Mouse (Mus musculus): ENCODE measurements around the gene Gpr107. TPM values are rescaled to one million over a fixed set of nuclear protein-coding genes. Genes with fewer than 3 reads are reported as not detected.

Gene Gpr107
- polyA plus RNA-seq, 1 experiment from 2014 or later, result 28.7 TPM

DNA sequence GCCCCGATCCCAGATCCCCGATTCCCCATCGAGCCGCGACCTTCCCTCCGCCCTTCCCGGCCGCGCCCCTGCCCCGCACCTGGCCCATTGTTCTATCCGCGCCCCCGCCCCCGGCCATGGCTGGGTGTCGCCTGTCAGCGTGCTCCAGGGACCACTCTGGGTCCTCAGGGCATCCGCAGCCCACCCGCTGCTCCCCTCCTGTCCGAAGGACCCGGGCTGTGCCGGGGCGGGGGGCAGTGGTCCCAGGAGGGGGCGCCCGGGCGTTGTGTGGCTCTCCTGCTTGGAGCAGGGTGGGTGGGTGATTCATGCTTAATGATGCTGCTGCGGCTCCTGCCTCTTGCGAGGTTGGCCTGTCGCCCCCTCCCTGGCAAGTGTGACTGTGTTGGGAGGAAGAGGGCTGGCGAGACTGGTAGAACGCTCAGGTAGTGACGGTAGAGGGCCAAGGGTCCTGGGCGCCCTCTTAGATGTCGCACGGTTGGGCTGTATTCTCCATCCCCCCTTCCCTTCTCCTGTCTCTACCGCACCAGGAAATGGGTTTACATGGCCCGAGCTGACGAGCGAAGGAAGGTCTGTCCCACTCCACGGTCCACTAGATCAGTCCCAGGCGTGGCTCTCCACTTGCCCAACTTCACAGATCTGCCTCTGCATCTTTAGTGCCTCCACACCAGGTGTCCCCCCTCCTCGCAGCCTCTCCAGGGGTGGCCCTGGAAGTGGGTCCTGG, 94.3 kb downstream of the Gpr107 start:
- H3K4me1 ChIP-seq, result peaks cover 74% of the 10 kb centered on the region
- peak overlapping the region; percentile 94 for H3K27ac ChIP-seq (replicated peaks)
- WGBS, result under 1% methylated on average over 41 of the region's 41 CpGs
- H3K36me3 ChIP-seq (replicated peaks), result peaks cover 38% of the 10 kb centered on the region
- no peaks in the 10 kb centered on the region for H3K9me3 ChIP-seq
- peak; percentile 72 for DNase-seq (ENCODE audit: low spot score)
- H3K27me3 ChIP-seq (replicated peaks; ENCODE audit: low read depth, poor library complexity, severe bottlenecking), result peaks cover 37% of the 10 kb centered on the region
- H3K4me3 ChIP-seq, result peak overlapping the region; percentile 98

DNA sequence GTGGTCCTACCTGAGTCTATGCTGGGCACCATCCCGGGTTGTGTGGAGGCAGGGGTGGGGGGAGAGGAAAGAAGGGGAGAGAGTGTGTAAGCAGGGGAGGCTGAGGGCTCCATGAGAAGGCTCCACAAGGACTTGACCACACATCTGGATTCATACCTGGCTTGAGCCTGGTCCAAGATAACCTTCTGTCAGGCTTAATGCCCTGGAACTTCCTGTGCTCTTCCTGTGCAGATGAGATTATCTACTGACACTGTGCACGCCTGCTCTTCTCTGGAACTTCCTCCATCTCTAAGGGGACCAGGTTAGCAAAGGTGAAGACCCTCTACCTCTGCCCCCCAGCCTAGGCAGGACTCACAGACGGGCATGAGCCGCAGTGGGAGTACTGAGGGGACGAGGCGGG, 96.7 kb downstream of the Gpr107 start:
- H3K4me1 ChIP-seq, result peaks cover 62% of the 10 kb centered on the region
- H3K4me3 ChIP-seq, result no peak overlapping the region
- no peak for DNase-seq (ENCODE audit: low spot score)
- WGBS, result 91% methylated on average over 6 of the region's 6 CpGs
- no peak overlapping the region for H3K27ac ChIP-seq (replicated peaks)
- no peaks in the 10 kb centered on the region for H3K9me3 ChIP-seq
- H3K27me3 ChIP-seq (replicated peaks; ENCODE audit: low read depth, poor library complexity, severe bottlenecking), result peaks cover 15% of the 10 kb centered on the region
- peaks cover 46% of the 10 kb centered on the region for H3K36me3 ChIP-seq (replicated peaks)

DNA sequence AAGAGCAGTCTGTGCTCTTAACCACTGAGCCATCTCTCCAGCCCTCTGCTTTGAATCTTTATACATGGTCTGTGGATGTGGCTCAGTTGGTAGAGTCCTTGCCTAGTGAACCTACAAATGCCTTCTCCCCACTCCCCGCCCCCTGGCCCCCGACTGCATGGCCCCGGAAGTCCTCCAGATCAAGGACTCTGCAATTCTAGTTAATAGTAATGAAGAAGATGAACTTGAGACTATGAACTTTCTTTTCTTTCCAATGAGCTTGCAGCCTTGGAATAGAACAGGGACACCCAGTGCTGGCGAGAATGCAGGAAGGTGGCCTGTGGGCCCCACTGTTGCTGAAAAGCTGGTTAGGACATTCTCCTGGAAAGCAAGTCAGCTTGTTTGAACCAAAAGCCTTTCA, 100.1 kb downstream of the Gpr107 start:
- no peak for DNase-seq (ENCODE audit: low spot score)
- H3K9me3 ChIP-seq, result no peaks in the 10 kb centered on the region
- no peaks in the 10 kb centered on the region for H3K27me3 ChIP-seq (replicated peaks; ENCODE audit: low read depth, poor library complexity, severe bottlenecking)
- 95% methylated on average over 4 of the region's 4 CpGs for WGBS
- H3K36me3 ChIP-seq (replicated peaks), result peaks cover 46% of the 10 kb centered on the region
- H3K4me3 ChIP-seq, result no peak overlapping the region
- H3K4me1 ChIP-seq, result peaks cover 68% of the 10 kb centered on the region
- no peak overlapping the region for H3K27ac ChIP-seq (replicated peaks)

DNA sequence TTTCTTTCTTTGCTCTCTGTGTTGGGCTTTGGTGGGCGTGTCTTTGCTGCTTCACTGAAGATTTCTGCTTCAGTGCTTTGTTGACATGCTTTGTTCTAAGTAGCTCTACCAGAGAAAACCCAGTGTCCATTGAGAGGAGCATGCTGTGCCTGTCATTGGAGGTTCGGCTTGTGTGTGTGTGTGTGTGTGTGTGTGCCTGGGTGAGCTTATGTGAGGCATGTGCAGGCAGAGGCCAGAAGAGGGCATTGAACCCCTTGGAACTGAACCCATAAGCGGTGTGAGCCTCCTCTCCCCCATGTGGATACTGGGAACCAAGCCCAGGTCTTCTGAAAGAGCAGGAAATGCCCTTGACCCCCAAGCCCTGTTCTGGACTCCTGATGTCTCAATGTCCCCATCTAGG, 101.3 kb downstream of the Gpr107 start:
- Histone ChIP-seq H3K4me3 (no peak overlapping the region), H3K27me3 (replicated peaks; ENCODE audit: low read depth, poor library complexity, severe bottlenecking) (no peaks in the 10 kb centered on the region), H3K4me1 (peaks cover 68% of the 10 kb centered on the region), H3K27ac (replicated peaks) (no peak overlapping the region), H3K9me3 (no peaks in the 10 kb centered on the region), H3K36me3 (replicated peaks) (peaks cover 37% of the 10 kb centered on the region)
- DNase-seq (ENCODE audit: low spot score), result no peak
- 79% methylated on average over 3 of the region's 3 CpGs for WGBS

DNA sequence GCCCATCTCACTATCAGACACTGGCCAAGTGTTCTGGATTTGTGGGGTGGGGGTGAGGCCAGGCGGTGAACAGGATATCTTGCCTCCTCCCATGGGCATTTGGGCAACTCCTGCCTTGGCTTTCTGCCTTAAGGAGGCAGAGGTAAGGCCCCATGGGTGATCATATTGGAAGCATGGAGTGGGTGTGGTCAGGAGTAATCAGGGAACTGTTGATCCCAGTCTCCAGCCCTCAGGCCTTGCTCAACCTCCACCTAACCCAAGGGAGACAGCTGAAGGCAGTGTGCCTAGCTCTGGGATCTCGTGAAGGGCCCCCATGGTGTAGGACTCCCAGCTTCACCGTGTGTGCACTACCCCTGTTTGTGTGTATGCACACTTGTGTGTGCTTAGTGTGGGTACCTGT, 102.7 kb downstream of the Gpr107 start:
- Histone ChIP-seq H3K27me3 (replicated peaks; ENCODE audit: low read depth, poor library complexity, severe bottlenecking) (no peaks in the 10 kb centered on the region), H3K4me3 (no peak overlapping the region), H3K9me3 (no peaks in the 10 kb centered on the region), H3K4me1 (peaks cover 71% of the 10 kb centered on the region), H3K27ac (replicated peaks) (no peak overlapping the region; the same call in 1 of the 2 replicates), H3K36me3 (replicated peaks) (peaks cover 23% of the 10 kb centered on the region)
- WGBS, result 86% methylated on average over 3 of the region's 3 CpGs
- DNase-seq (ENCODE audit: low spot score), result no peak

DNA sequence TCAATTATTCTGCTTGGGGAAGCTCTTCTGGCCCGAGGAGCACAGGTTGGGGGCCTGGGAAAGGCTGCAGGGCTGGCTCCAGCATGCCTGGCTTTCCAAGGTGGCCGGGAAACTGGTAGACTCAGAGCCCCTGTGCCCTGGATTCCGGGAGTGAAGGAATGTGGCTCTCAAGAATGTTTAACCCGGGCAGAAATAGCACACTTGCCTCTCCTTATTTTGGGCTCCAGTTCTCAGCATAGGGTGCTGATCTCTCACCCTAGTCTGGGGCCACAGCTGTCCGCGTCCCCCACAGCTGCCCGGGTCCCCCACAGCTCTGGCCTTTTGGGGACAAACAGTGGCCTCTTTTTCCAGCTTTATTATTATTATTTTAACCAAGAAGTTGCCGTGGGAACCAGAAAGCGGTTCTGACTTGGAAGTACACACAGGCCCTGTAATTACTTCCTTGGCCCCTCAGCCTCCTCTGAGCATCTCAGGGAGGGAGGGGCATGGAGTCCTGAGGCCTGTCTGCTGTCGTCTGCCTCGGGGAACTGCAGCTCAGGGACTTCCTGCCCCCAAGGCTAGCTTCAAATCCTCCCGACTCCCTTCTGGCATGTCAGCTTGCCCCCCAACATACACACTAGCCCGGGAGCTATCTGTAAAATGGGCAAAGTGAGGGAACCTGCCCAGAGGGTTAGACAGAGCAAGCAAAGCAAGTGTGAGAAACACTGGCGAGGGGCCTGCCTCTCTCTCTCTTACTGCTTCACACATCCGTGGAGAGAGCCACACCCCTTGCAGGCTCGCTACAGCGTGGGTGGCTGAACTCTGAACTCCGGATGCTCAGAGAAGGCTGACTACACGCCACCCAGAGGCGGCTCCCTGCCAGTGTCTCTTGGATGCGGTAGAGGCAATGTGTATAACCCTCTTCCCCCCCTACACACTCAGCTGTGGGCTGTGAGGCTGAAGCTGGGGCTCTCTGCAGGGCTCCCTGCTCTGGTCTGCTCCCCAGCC, 104.1 kb downstream of the Gpr107 start:
- peak; percentile 68 for DNase-seq (ENCODE audit: low spot score)
- Histone ChIP-seq H3K27me3 (replicated peaks; ENCODE audit: low read depth, poor library complexity, severe bottlenecking) (no peaks in the 10 kb centered on the region), H3K9me3 (no peaks in the 10 kb centered on the region), H3K4me1 (peaks cover 65% of the 10 kb centered on the region), H3K36me3 (replicated peaks) (peaks cover 15% of the 10 kb centered on the region), H3K27ac (replicated peaks) (peak overlapping the region; percentile 8), H3K4me3 (peak overlapping the region; percentile 17)
- 19% methylated on average over 21 of the region's 21 CpGs for WGBS

DNA sequence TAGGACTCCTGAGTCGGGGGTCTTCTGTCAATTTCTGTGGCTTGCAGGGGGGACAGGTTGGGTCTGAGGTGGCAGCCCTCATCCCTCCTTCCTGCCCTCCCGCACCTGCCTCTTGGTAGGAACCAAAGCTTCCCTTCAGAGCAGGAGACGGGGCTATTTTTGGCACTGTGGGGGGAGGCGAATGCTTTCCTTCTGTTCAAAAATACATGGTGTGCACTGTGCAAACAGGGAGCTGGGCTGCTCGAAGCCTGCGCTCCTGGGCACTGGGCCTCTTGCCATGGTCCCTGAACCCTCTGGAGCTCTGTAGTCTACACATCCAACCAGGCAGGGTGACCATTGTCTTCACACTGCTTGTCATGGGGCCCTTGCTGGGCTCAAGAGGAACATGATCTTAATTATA, 105.0 kb downstream of the Gpr107 start:
- H3K36me3 ChIP-seq (replicated peaks), result peaks cover 14% of the 10 kb centered on the region
- H3K9me3 ChIP-seq, result no peaks in the 10 kb centered on the region
- peaks cover 65% of the 10 kb centered on the region for H3K4me1 ChIP-seq
- H3K27me3 ChIP-seq (replicated peaks; ENCODE audit: low read depth, poor library complexity, severe bottlenecking), result no peaks in the 10 kb centered on the region
- H3K4me3 ChIP-seq, result no peak overlapping the region
- no peak for DNase-seq (ENCODE audit: low spot score)
- no peak overlapping the region for H3K27ac ChIP-seq (replicated peaks)
- 66% methylated on average over 6 of the region's 6 CpGs for WGBS

DNA sequence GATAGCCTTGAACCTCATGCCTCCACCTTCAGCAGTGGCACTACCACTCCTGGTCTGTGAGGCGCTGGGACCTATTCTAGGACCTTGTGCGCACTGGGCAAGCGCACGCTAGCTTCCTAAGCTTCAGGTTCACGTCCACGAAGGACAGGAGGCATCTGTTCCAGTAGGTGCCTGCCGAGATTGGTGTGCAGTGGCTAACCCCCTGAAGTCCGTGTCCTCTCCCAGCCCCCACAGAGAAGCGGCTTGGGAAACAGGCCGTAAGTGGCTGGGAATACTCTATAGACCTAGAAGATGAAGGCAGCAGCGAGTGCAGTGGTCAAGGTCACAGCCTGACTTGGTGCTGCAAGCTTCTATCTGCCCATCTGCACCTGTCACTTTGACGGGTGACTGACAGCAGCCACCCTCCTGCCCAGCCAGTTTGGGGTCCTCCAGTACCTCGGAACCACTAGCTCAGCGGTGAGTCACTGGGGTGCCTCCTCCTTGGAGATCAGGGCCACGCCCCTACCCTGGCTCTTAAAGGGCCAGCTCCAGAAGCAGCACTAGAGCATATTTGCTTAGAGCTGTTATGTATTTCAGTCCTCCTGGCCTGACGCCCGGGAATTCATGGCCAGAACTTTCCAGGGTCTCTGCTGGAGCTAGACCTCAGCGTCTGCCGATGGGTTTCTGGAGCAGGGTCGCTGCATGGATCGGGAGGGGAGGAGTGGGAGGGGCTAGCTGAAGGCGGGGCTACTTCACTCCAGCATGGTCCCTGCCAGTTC, 106.7 kb downstream of the Gpr107 start:
- Histone ChIP-seq H3K4me3 (peak overlapping the region; percentile 62), H3K36me3 (replicated peaks) (peaks cover 19% of the 10 kb centered on the region), H3K27ac (replicated peaks) (peak overlapping the region; percentile 31), H3K4me1 (peaks cover 76% of the 10 kb centered on the region), H3K9me3 (no peaks in the 10 kb centered on the region), H3K27me3 (replicated peaks; ENCODE audit: low read depth, poor library complexity, severe bottlenecking) (no peaks in the 10 kb centered on the region)
- peak; percentile 64 for DNase-seq (ENCODE audit: low spot score)
- 14% methylated on average over 22 of the region's 22 CpGs for WGBS

DNA sequence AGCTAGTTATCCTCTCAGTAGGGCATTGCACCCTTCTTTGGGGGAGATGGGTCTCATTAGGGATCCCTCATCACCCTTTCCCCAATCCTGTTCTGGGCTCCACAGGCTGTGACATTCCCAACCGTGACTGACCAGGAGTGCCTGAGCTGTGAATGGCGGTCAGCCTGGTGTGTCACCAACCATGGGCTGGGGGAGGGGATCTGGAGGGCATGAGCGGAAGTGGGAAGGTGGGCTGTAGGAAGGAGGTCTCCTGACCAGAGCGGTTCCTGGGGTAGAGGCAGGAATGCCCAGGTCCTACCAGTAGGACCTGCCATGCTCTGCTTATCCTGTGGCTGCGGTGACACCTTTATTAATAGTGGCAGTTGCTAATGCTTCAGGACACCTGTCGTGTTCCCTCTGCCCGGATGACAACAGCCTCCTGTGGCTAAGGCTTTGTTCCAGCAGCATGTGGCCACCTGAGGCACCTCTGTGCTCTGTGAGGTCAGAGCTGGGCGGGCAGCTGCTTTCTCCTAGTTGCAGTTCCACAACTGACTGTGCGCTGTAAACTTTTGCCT, 107.3 kb downstream of the Gpr107 start:
- H3K9me3 ChIP-seq, result no peaks in the 10 kb centered on the region
- H3K27ac ChIP-seq (replicated peaks), result peak overlapping the region; percentile 31
- H3K27me3 ChIP-seq (replicated peaks; ENCODE audit: low read depth, poor library complexity, severe bottlenecking), result no peaks in the 10 kb centered on the region
- H3K4me1 ChIP-seq, result peaks cover 76% of the 10 kb centered on the region
- 22% methylated on average over 9 of the region's 9 CpGs for WGBS
- no peak for DNase-seq (ENCODE audit: low spot score)
- peak overlapping the region; percentile 62 for H3K4me3 ChIP-seq
- peaks cover 19% of the 10 kb centered on the region for H3K36me3 ChIP-seq (replicated peaks)

DNA sequence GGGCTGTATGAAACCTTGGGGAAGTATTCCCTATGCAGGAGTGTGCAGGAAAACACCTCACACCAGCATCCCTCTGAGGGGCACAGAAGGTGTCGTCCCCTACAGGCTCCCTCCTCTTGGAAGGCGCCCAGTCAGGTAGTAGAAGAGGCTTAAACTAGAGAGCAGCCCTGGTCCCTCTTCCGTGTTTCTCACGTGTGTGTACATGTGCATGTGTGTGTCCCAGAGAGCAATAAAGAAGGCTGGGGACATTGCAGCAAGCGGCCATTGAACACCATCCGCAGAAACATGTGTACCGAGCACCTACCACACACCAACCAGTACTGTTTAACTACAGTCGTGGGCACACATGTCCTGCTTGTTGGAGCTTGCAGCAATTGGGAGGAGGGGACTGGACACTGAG, 108.4 kb downstream of the Gpr107 start:
- H3K36me3 ChIP-seq (replicated peaks), result peaks cover 19% of the 10 kb centered on the region
- H3K4me1 ChIP-seq, result peaks cover 76% of the 10 kb centered on the region
- 85% methylated on average over 8 of the region's 8 CpGs for WGBS
- no peak overlapping the region for H3K27ac ChIP-seq (replicated peaks)
- no peak for DNase-seq (ENCODE audit: low spot score)
- H3K4me3 ChIP-seq, result no peak overlapping the region
- no peaks in the 10 kb centered on the region for H3K27me3 ChIP-seq (replicated peaks; ENCODE audit: low read depth, poor library complexity, severe bottlenecking)
- H3K9me3 ChIP-seq, result no peaks in the 10 kb centered on the region

DNA sequence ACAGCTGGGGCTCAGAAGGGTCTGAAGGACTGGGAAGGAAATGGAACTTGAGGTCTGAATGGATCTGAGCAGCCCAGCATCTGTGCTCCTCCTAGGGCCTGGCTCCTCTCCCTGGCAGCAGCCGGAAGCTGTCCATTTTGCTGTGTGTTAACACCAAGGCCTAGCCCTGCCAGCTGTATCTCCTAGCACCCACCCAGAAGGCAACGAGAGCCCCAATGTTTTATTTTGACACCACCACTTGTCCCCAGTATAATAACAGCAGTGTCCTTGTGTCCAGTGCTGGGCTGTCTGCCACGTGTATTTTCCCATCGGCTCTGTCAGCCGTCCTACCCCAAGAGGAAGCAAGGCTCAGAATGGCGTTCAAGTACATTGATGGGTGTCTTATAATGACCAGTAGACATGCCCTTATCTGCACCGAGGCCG, 110.9 kb downstream of the Gpr107 start:
- Histone ChIP-seq H3K4me3 (no peak overlapping the region), H3K36me3 (replicated peaks) (peaks cover 37% of the 10 kb centered on the region), H3K27me3 (replicated peaks; ENCODE audit: low read depth, poor library complexity, severe bottlenecking) (no peaks in the 10 kb centered on the region), H3K9me3 (no peaks in the 10 kb centered on the region), H3K4me1 (peaks cover 74% of the 10 kb centered on the region), H3K27ac (replicated peaks) (0 out of 2 replicates have a peak overlapping the region, but pooled peaks have one; percentile 36)
- 82% methylated on average over 8 of the region's 8 CpGs for WGBS
- DNase-seq (ENCODE audit: low spot score), result no peak
